Mouse (Mus musculus): ENCODE measurements around the gene Fcgr1. TPM values are rescaled to one million over a fixed set of nuclear protein-coding genes. Genes with fewer than 3 reads are reported as not detected.
"Not testable (repeated sequence)": the region's sequence is repeated elsewhere in the genome, so short reads cannot be mapped to it uniquely, and the experiment has no call there.

The Fcgr1 gene
- 1 to 10 TPM; 1.9 to 3.4 TPM for total RNA-seq (2021)

GRCm38 (mm10) chr3:96293787-96294186 is at the start of gene Fcgr1:
Gene Fcgr1 (minus strand): TSS chr3:96293969.
- no peak for DNase-seq (ENCODE audit: extremely low spot score in 1 of 2, low spot score in 2 of 2)
- intact Hi-C loops (cut with DNase I) = no loop called here

GRCm38 (mm10) chr3:96342652-96343051 is 48.9 kb upstream of the Fcgr1 start:
- DNase-seq (ENCODE audit: extremely low spot score in 1 of 2, low spot score in 2 of 2); intact Hi-C loops (cut with DNase I): not testable (repeated sequence)

GRCm38 (mm10) chr3:96342100-96342499 is 48.3 kb upstream of the Fcgr1 start:
- intact Hi-C loops (cut with DNase I); DNase-seq (ENCODE audit: extremely low spot score in 1 of 2, low spot score in 2 of 2): not testable (repeated sequence)

GRCm38 (mm10) chr3:96340611-96341312 is 47.0 kb upstream of the Fcgr1 start:
- DNase-seq (ENCODE audit: extremely low spot score in 1 of 2, low spot score in 2 of 2) = no peak
- intact Hi-C loops (cut with DNase I) = no loop called here

- intact Hi-C loops (cut with DNase I) = no loop called here
These were observed 45.2 kb upstream of the Fcgr1 start for GRCm38 (mm10) chr3:96338849-96339480.

GRCm38 (mm10) chr3:96338043-96338442 is 44.3 kb upstream of the Fcgr1 start:
- intact Hi-C loops (cut with DNase I) = no loop called here
- no peak for DNase-seq (ENCODE audit: extremely low spot score in 1 of 2, low spot score in 2 of 2)

More at GRCm38 (mm10) chr3:96338849-96339480, 45.2 kb upstream of the Fcgr1 start:
- no peak for DNase-seq (ENCODE audit: extremely low spot score in 1 of 2, low spot score in 2 of 2)

GRCm38 (mm10) chr3:96337269-96337668 is 43.5 kb upstream of the Fcgr1 start:
- no peak for DNase-seq (ENCODE audit: extremely low spot score in 1 of 2, low spot score in 2 of 2)
- intact Hi-C loops (cut with DNase I) = no loop called here

GRCm38 (mm10) chr3:96336636-96337035 is 42.9 kb upstream of the Fcgr1 start:
- intact Hi-C loops (cut with DNase I) = no loop called here

GRCm38 (mm10) chr3:96335591-96335990 is 41.8 kb upstream of the Fcgr1 start:
- intact Hi-C loops (cut with DNase I) = no loop called here
- DNase-seq (ENCODE audit: extremely low spot score in 1 of 2, low spot score in 2 of 2) = no peak

More at GRCm38 (mm10) chr3:96336636-96337035, 42.9 kb upstream of the Fcgr1 start:
- DNase-seq (ENCODE audit: extremely low spot score in 1 of 2, low spot score in 2 of 2) = no peak

- intact Hi-C loops (cut with DNase I) = no loop called here
- no peak for DNase-seq (ENCODE audit: extremely low spot score in 1 of 2, low spot score in 2 of 2)
These were observed 41.4 kb upstream of the Fcgr1 start for GRCm38 (mm10) chr3:96335163-96335550.

- no peak for DNase-seq (ENCODE audit: extremely low spot score in 1 of 2, low spot score in 2 of 2)
- intact Hi-C loops (cut with DNase I) = no loop called here
These were observed 40.7 kb upstream of the Fcgr1 start for GRCm38 (mm10) chr3:96334175-96335162.

GRCm38 (mm10) chr3:96333396-96334174 is 39.8 kb upstream of the Fcgr1 start:
- no peak for DNase-seq (ENCODE audit: extremely low spot score in 1 of 2, low spot score in 2 of 2)
- intact Hi-C loops (cut with DNase I) = no loop called here

GRCm38 (mm10) chr3:96332631-96333395 is 39.0 kb upstream of the Fcgr1 start:
- intact Hi-C loops (cut with DNase I) = no loop called here
- DNase-seq (ENCODE audit: extremely low spot score in 1 of 2, low spot score in 2 of 2) = no peak

GRCm38 (mm10) chr3:96332000-96332399 is 38.2 kb upstream of the Fcgr1 start:
- intact Hi-C loops (cut with DNase I) = no loop called here
- DNase-seq (ENCODE audit: extremely low spot score in 1 of 2, low spot score in 2 of 2) = no peak

GRCm38 (mm10) chr3:96331438-96331837 is 37.7 kb upstream of the Fcgr1 start:
- no peak for DNase-seq (ENCODE audit: extremely low spot score in 1 of 2, low spot score in 2 of 2)
- intact Hi-C loops (cut with DNase I) = no loop called here

- intact Hi-C loops (cut with DNase I) = no loop called here
- DNase-seq (ENCODE audit: extremely low spot score in 1 of 2, low spot score in 2 of 2) = no peak
These were observed 36.8 kb upstream of the Fcgr1 start for GRCm38 (mm10) chr3:96330603-96331002.

GRCm38 (mm10) chr3:96330181-96330580 is 36.4 kb upstream of the Fcgr1 start:
- no peak for DNase-seq (ENCODE audit: extremely low spot score in 1 of 2, low spot score in 2 of 2)
- intact Hi-C loops (cut with DNase I) = no loop called here
